Mouse (Mus musculus) MEL (cell line): Measurements from ENCODE around the gene Itpkc.

Source experiments
- CHD2 ChIP-seq: IDR thresholded peaks from 2 replicates; pipeline ENCODE4 v1.6.1; 2011; ENCODE audit warnings: low read length, improper control_type of control experiment
- CTCF ChIP-seq, 3 experiments: IDR thresholded peaks in 2 of 3; conservative IDR thresholded peaks in 1 of 3; 2 replicates each; pipeline ENCODE4 v1.5.1; 2011 to 2012; ENCODE audit warnings: low read length in 3 of 3, low read depth in 2 of 3, mild to moderate bottlenecking in 2 of 3, improper control_type of control experiment in 1 of 3, inconsistent platforms in 1 of 3, mixed read lengths in 1 of 3, moderate library complexity in 1 of 3; ENCODE audit not compliant: control insufficient read depth in 1 of 3, insufficient read depth in 1 of 3, poor library complexity in 1 of 3, severe bottlenecking in 1 of 3
- HCFC1 ChIP-seq: IDR thresholded peaks from 2 replicates; pipeline ENCODE4 v1.6.1; 2012; ENCODE audit warnings: low read depth, mild to moderate bottlenecking, inconsistent platforms, low read length, improper control_type of control experiment, moderate library complexity
- JUND ChIP-seq: IDR thresholded peaks from 2 replicates; pipeline ENCODE4 v1.6.1; 2011; ENCODE audit warnings: low read depth, mild to moderate bottlenecking, improper control_type of control experiment, low read length
- MAX ChIP-seq: IDR thresholded peaks from 2 replicates; pipeline ENCODE4 v1.6.1; 2011; ENCODE audit warnings: low read length, improper control_type of control experiment
- MXI1 ChIP-seq: IDR thresholded peaks from 2 replicates; pipeline ENCODE4 v1.6.1; 2011; ENCODE audit warnings: mild to moderate bottlenecking, low read depth, low read length, improper control_type of control experiment
- NRF1 ChIP-seq: IDR thresholded peaks from 2 replicates; pipeline ENCODE4 v1.6.1; 2014; ENCODE audit warnings: low read depth, mild to moderate bottlenecking, inconsistent platforms, low read length, improper control_type of control experiment, moderate library complexity; ENCODE audit not compliant: poor library complexity, insufficient read depth, severe bottlenecking
- POLR2A ChIP-seq, 2 experiments: IDR thresholded peaks; 2 replicates each; pipeline ENCODE4 v1.6.1; 2011 to 2012; ENCODE audit warnings: low read length in 2 of 2, mild to moderate bottlenecking in 2 of 2, control low read depth in 1 of 2, improper control_type of control experiment in 1 of 2, low read depth in 1 of 2, moderate library complexity in 1 of 2; ENCODE audit not compliant: control insufficient read depth in 1 of 2, insufficient read depth in 1 of 2, poor library complexity in 1 of 2
- UBTF ChIP-seq: IDR thresholded peaks from 2 replicates; pipeline ENCODE4 v1.6.1; 2012; ENCODE audit warnings: low read depth, mild to moderate bottlenecking, inconsistent platforms, low read length, improper control_type of control experiment, moderate library complexity, borderline replicate concordance; ENCODE audit not compliant: insufficient read depth
- USF1 ChIP-seq: IDR thresholded peaks from 2 replicates; pipeline ENCODE4 v1.6.1; 2014; ENCODE audit warnings: low read depth, mild to moderate bottlenecking, inconsistent platforms, low read length, improper control_type of control experiment, moderate library complexity
- ZMIZ1 ChIP-seq: IDR thresholded peaks from 2 replicates; pipeline ENCODE4 v1.6.1; 2012; ENCODE audit warnings: low read depth, mild to moderate bottlenecking, inconsistent platforms, low read length, improper control_type of control experiment, moderate library complexity
- ZNF384 ChIP-seq: IDR thresholded peaks from 2 replicates; pipeline ENCODE4 v1.6.1; 2012; ENCODE audit warnings: low read depth, mild to moderate bottlenecking, inconsistent platforms, low read length, improper control_type of control experiment

- no peak for TF ChIP-seq USF1
- TF ChIP-seq CTCF (IDR thresholded peaks at IDR 0.05 in 2 of 3, conservative IDR thresholded peaks at IDR 0.05 in 1 of 3; ENCODE audit: control insufficient read depth in 1 of 3, insufficient read depth in 1 of 3, low read depth in 2 of 3, low read length in 3 of 3, poor library complexity in 1 of 3, severe bottlenecking in 1 of 3), result no peak
- TF ChIP-seq ZMIZ1, result no peak
- no peak for TF ChIP-seq CHD2
- TF ChIP-seq MAX, result no peak
- no peak for TF ChIP-seq POLR2A (IDR thresholded peaks at IDR 0.05; ENCODE audit: control insufficient read depth in 1 of 2, insufficient read depth in 1 of 2, low read depth in 1 of 2, low read length in 2 of 2, poor library complexity in 1 of 2)
- no peak for TF ChIP-seq MXI1
- TF ChIP-seq ZNF384, result no peak
- no peak for TF ChIP-seq JUND
- no peak for TF ChIP-seq NRF1
- no peak for TF ChIP-seq UBTF
- no peak for TF ChIP-seq HCFC1
Measured at GRCm38 (mm10) chr7:27198779-27199178, 29.7 kb downstream of the Itpkc start.
